Mouse (Mus musculus) testis, adult 2 months (tissue): ENCODE results near the gene Cldn18. TPM values are rescaled to one million over a fixed set of nuclear protein-coding genes. Genes with fewer than 3 reads are reported as not detected.
A peak's percentile ranks its signal among the peaks of the same experiment; 100 is the strongest.

ENCODE experiments used
- H3K27ac ChIP-seq: fragments of 200-500 bp; 2 replicates; pipeline ENCODE4 v1.5.1; 2012; ENCODE audit warnings: low read depth, low read length; ENCODE audit not compliant: control insufficient read depth, insufficient read depth
- H3K27me3 ChIP-seq: fragments of 200-500 bp; 2 replicates; pipeline ENCODE4 v1.6.1; 2012; ENCODE audit warnings: mild to moderate bottlenecking, low read length, moderate library complexity; ENCODE audit not compliant: control insufficient read depth, insufficient read depth
- H3K36me3 ChIP-seq: fragments of 200-500 bp; 2 replicates; pipeline ENCODE4 v1.6.1; 2012; ENCODE audit warnings: mild to moderate bottlenecking, low read length; ENCODE audit not compliant: control insufficient read depth, insufficient read depth
- H3K4me1 ChIP-seq: fragments of 200-500 bp; 2 replicates; pipeline ENCODE4 v1.6.1; 2012; ENCODE audit warnings: low read length; ENCODE audit not compliant: control insufficient read depth, insufficient read depth
- H3K4me3 ChIP-seq: fragments of 200-500 bp; 2 replicates; pipeline ENCODE4 v1.5.1; 2012; ENCODE audit warnings: low read depth, mild to moderate bottlenecking, low read length, moderate library complexity, mixed read lengths; ENCODE audit not compliant: control insufficient read depth
- CTCF ChIP-seq: fragments of 200-500 bp; IDR thresholded peaks from 2 replicates; pipeline ENCODE4 v1.5.1; 2012; ENCODE audit warnings: low read depth, mild to moderate bottlenecking, inconsistent platforms, low read length, moderate library complexity; ENCODE audit not compliant: control insufficient read depth, insufficient read depth, insufficient replicate concordance
- POLR2A ChIP-seq: fragments of 200-500 bp; IDR thresholded peaks from 2 replicates; pipeline ENCODE4 v1.6.1; 2012; ENCODE audit warnings: low read depth, mild to moderate bottlenecking, inconsistent platforms, low read length, moderate library complexity; ENCODE audit not compliant: control insufficient read depth
- polyA plus RNA-seq: library from polyadenylated mRNA; depleted of rRNA; stranded (reverse); fragments of >200 nt; gene quantifications from 2 replicates; pipeline ENCODE4 v1.2.3, GENCODE M21; 2012; rRNA removed

Cldn18 gene
- polyA plus RNA-seq, result 0.04 TPM in 1 of 2 replicates, not detected in the other

- Histone ChIP-seq H3K36me3 (no peaks in the 10 kb centered on the region), H3K4me3 (no peak within 1 kb of the TSS), H3K27ac (no peak within 1 kb of the TSS), H3K27me3 (no peaks in the 10 kb centered on the region), H3K4me1 (peaks cover 3% of the 10 kb centered on the region)
- no peak for TF ChIP-seq POLR2A
- no peak for TF ChIP-seq CTCF
Observed at GRCm38 (mm10) chr9:99717134-99717533, at the start of gene Cldn18. Gene Cldn18, minus strand, starts transcription at chr9:99717267.

GRCm38 (mm10) chr9:99763530-99763929 is 46.5 kb upstream of the Cldn18 start:
- no peaks in the 10 kb centered on the region for H3K27me3 ChIP-seq
- H3K36me3 ChIP-seq, result no peaks in the 10 kb centered on the region
- no peak overlapping the region for H3K27ac ChIP-seq
- H3K4me1 ChIP-seq, result peaks cover 2% of the 10 kb centered on the region; the same call in 1 of the 2 replicates
- H3K4me3 ChIP-seq, result no peak overlapping the region
- TF ChIP-seq POLR2A, result no peak
- TF ChIP-seq CTCF, result no peak

- Histone ChIP-seq H3K27me3 (no peaks in the 10 kb centered on the region), H3K27ac (no peak overlapping the region), H3K4me3 (no peak overlapping the region), H3K36me3 (no peaks in the 10 kb centered on the region), H3K4me1 (no peaks in the 10 kb centered on the region)
- TF ChIP-seq CTCF (peak; percentile 15; the same call in 1 of the 2 replicates), POLR2A (no peak)
Observed at GRCm38 (mm10) chr9:99750272-99750671, 33.2 kb upstream of the Cldn18 start.

- TF ChIP-seq CTCF (no peak), POLR2A (no peak)
- no peaks in the 10 kb centered on the region for H3K36me3 ChIP-seq
- no peaks in the 10 kb centered on the region for H3K27me3 ChIP-seq
- no peak overlapping the region for H3K27ac ChIP-seq
- H3K4me3 ChIP-seq, result no peak overlapping the region
- H3K4me1 ChIP-seq, result no peaks in the 10 kb centered on the region
Observed at GRCm38 (mm10) chr9:99748279-99748678, 31.2 kb upstream of the Cldn18 start.

GRCm38 (mm10) chr9:99747731-99748130 is 30.7 kb upstream of the Cldn18 start:
- Histone ChIP-seq H3K27me3 (no peaks in the 10 kb centered on the region), H3K4me1 (no peaks in the 10 kb centered on the region), H3K36me3 (no peaks in the 10 kb centered on the region), H3K4me3 (no peak overlapping the region), H3K27ac (no peak overlapping the region)
- TF ChIP-seq CTCF, result no peak
- TF ChIP-seq POLR2A, result no peak

GRCm38 (mm10) chr9:99744548-99744947 is 27.5 kb upstream of the Cldn18 start:
- TF ChIP-seq POLR2A, result no peak
- TF ChIP-seq CTCF, result no peak
- H3K4me1 ChIP-seq, result no peaks in the 10 kb centered on the region
- H3K36me3 ChIP-seq, result no peaks in the 10 kb centered on the region
- H3K4me3 ChIP-seq, result no peak overlapping the region
- no peak overlapping the region for H3K27ac ChIP-seq
- no peaks in the 10 kb centered on the region for H3K27me3 ChIP-seq

- H3K4me1 ChIP-seq, result peaks cover 4% of the 10 kb centered on the region
- no peak overlapping the region for H3K27ac ChIP-seq
- no peaks in the 10 kb centered on the region for H3K36me3 ChIP-seq
- TF ChIP-seq POLR2A (no peak), CTCF (peak; percentile 42; the same call in 1 of the 2 replicates)
- no peaks in the 10 kb centered on the region for H3K27me3 ChIP-seq
- H3K4me3 ChIP-seq, result peak overlapping the region; percentile 24
Observed at GRCm38 (mm10) chr9:99729943-99730646, 13.0 kb upstream of the Cldn18 start.

- no peak overlapping the region for H3K27ac ChIP-seq
- no peaks in the 10 kb centered on the region for H3K27me3 ChIP-seq
- no peaks in the 10 kb centered on the region for H3K36me3 ChIP-seq
Observed at GRCm38 (mm10) chr9:99727819-99728218, 10.8 kb upstream of the Cldn18 start.

More at GRCm38 (mm10) chr9:99727819-99728218, 10.8 kb upstream of the Cldn18 start:
- TF ChIP-seq CTCF, result no peak
- no peak for TF ChIP-seq POLR2A
- peak overlapping the region; percentile 3; the same call in 1 of the 2 replicates for H3K4me3 ChIP-seq
- peaks cover 4% of the 10 kb centered on the region for H3K4me1 ChIP-seq
